Mouse (Mus musculus) hindbrain, embryonic 11.5 days (tissue): Measurements from ENCODE around the gene Micu2. TPM values are rescaled to one million over a fixed set of nuclear protein-coding genes. Genes with fewer than 3 reads are reported as not detected.

ENCODE experiments used
- ATAC-seq: fragments of 200-750 bp; cut with Nextera tagmentation; 2 replicates; pipeline ENCODE4 v1.8.0; 2017; ENCODE audit warnings: mild to moderate bottlenecking, moderate TSS enrichment, moderate library complexity; ENCODE audit not compliant: low FRiP score
- DNase-seq: peaks from one replicate; pipeline ENCODE4 v3.0.0-alpha.2; 2015; ENCODE audit warnings: low spot score
- H3K27ac ChIP-seq: fragments of 300-500 bp; sonication (generic); 2 replicates; pipeline ENCODE4 v1.5.1; 2014; ENCODE audit warnings: mild to moderate bottlenecking, low read depth, low read length
- H3K27me3 ChIP-seq: fragments of 300-500 bp; sonication (generic); 2 replicates; pipeline ENCODE4 v1.6.1; 2014; ENCODE audit warnings: mild to moderate bottlenecking, low read length, moderate library complexity, mixed read lengths; ENCODE audit not compliant: control insufficient read depth, insufficient read depth
- H3K36me3 ChIP-seq: fragments of 300-500 bp; sonication (generic); 2 replicates; pipeline ENCODE4 v1.6.1; 2014; ENCODE audit warnings: mild to moderate bottlenecking, low read length, moderate library complexity, mixed read lengths; ENCODE audit not compliant: control insufficient read depth, insufficient read depth
- H3K4me1 ChIP-seq: fragments of 300-500 bp; sonication (generic); replicated peaks from 2 replicates; pipeline ENCODE4 v1.6.1; 2014; ENCODE audit warnings: low read length, mixed read lengths; ENCODE audit not compliant: control insufficient read depth, insufficient read depth
- H3K4me2 ChIP-seq: fragments of 300-500 bp; sonication (generic); replicated peaks from 2 replicates; pipeline ENCODE4 v1.6.1; 2014; ENCODE audit warnings: mild to moderate bottlenecking, low read depth, low read length
- H3K4me3 ChIP-seq: fragments of 300-500 bp; sonication (generic); 2 replicates; pipeline ENCODE4 v1.5.1; 2014; ENCODE audit warnings: low read depth, low read length
- H3K9ac ChIP-seq: fragments of 300-500 bp; sonication (generic); 2 replicates; pipeline ENCODE4 v1.6.1; 2014; ENCODE audit warnings: low read depth, low read length
- H3K9me3 ChIP-seq: fragments of 300-500 bp; sonication (generic); 2 replicates; pipeline ENCODE4 v1.6.1; 2016; ENCODE audit warnings: low read length; ENCODE audit not compliant: control insufficient read depth
- WGBS: fragments of 180-500 bp; shearing (Covaris S2); extraction: QIAGEN DNeasy Blood & Tissue Kit; methylation state at CpG from one replicate; pipeline ENCODE4 v1.1.7; 2014; 5-methylcytosine and 5-hydroxymethylcytosine counted together
- polyA plus RNA-seq: library from polyadenylated mRNA; unstranded; fragments of >200 nt; fragmentation: Nextera tagmentation; extraction: Ambion mirVana; gene quantifications from 2 replicates; pipeline ENCODE4 v1.2.1, GENCODE M21; 2014

The Micu2 gene
- 45.1 and 56.9 TPM in 2 replicates for polyA plus RNA-seq

- H3K4me1 ChIP-seq: no peaks in the 10 kb centered on the region; the same call in 1 of the 2 replicates
- H3K9ac ChIP-seq: peak within 1 kb of the TSS; percentile 87
- peak; percentile 98 for ATAC-seq
- H3K27me3 ChIP-seq: no peaks in the 10 kb centered on the region
- H3K4me2 ChIP-seq: peak within 1 kb of the TSS; percentile 60
- no peaks in the 10 kb centered on the region for H3K36me3 ChIP-seq
- H3K27ac ChIP-seq: peak within 1 kb of the TSS; percentile 64
- 3% methylated on average over 74 of the region's 76 CpGs for WGBS
- DNase-seq: peak; percentile 94
- no peaks in the 10 kb centered on the region for H3K9me3 ChIP-seq
- peak within 1 kb of the TSS; percentile 81 for H3K4me3 ChIP-seq
These were observed at the start of gene Micu2 for GRCm38 (mm10) chr14:57998526-57999401. Micu2 (minus strand) TSS chr14:57999262.

- Histone ChIP-seq H3K4me1 (no peaks in the 10 kb centered on the region), H3K9ac (no peak overlapping the region), H3K4me3 (no peak overlapping the region), H3K9me3 (no peaks in the 10 kb centered on the region), H3K36me3 (no peaks in the 10 kb centered on the region), H3K4me2 (no peak overlapping the region), H3K27me3 (no peaks in the 10 kb centered on the region), H3K27ac (no peak overlapping the region)
- no peak for ATAC-seq
- 86% methylated on average over 4 of the region's 4 CpGs for WGBS
- DNase-seq: no peak
These were observed 47.7 kb upstream of the Micu2 start for GRCm38 (mm10) chr14:58046639-58047284.

GRCm38 (mm10) chr14:58036174-58036573 is 37.1 kb upstream of the Micu2 start:
- Histone ChIP-seq H3K27ac (no peak overlapping the region), H3K36me3 (no peaks in the 10 kb centered on the region), H3K4me2 (no peak overlapping the region), H3K9ac (no peak overlapping the region), H3K4me1 (no peaks in the 10 kb centered on the region), H3K9me3 (no peaks in the 10 kb centered on the region), H3K27me3 (no peaks in the 10 kb centered on the region), H3K4me3 (no peak overlapping the region)
- ATAC-seq (no peak), DNase-seq (peak; percentile 5)
- WGBS: 29% methylated on average over 6 of the region's 6 CpGs

GRCm38 (mm10) chr14:58034567-58034966 is 35.5 kb upstream of the Micu2 start:
- WGBS: 12% methylated on average over 8 of the region's 8 CpGs

GRCm38 (mm10) chr14:58018869-58019268 is 19.8 kb upstream of the Micu2 start:
- ATAC-seq (no peak), DNase-seq (peak; percentile 14)
- Histone ChIP-seq H3K4me3 (no peak overlapping the region), H3K36me3 (no peaks in the 10 kb centered on the region), H3K9ac (no peak overlapping the region), H3K9me3 (no peaks in the 10 kb centered on the region; the same call in 1 of the 2 replicates), H3K27ac (no peak overlapping the region), H3K27me3 (no peaks in the 10 kb centered on the region), H3K4me1 (no peaks in the 10 kb centered on the region), H3K4me2 (no peak overlapping the region)
- 39% methylated on average over 2 of the region's 2 CpGs for WGBS

More at GRCm38 (mm10) chr14:58034567-58034966, 35.5 kb upstream of the Micu2 start:
- no peaks in the 10 kb centered on the region for H3K36me3 ChIP-seq
- DNase-seq (peak; percentile 77), ATAC-seq (no peak)
- no peak overlapping the region for H3K27ac ChIP-seq
- no peaks in the 10 kb centered on the region for H3K27me3 ChIP-seq
- no peak overlapping the region for H3K4me3 ChIP-seq
- H3K4me2 ChIP-seq: no peak overlapping the region
- no peaks in the 10 kb centered on the region for H3K9me3 ChIP-seq
- H3K4me1 ChIP-seq: no peaks in the 10 kb centered on the region
- no peak overlapping the region for H3K9ac ChIP-seq

- no peak overlapping the region for H3K9ac ChIP-seq
- DNase-seq: no peak
- 66% methylated on average over 6 of the region's 6 CpGs for WGBS
These were observed 4.8 kb upstream of the Micu2 start for GRCm38 (mm10) chr14:58003852-58004251.

GRCm38 (mm10) chr14:58002161-58002560 is 3.1 kb upstream of the Micu2 start:
- WGBS: 93% methylated on average over 1 of the region's 1 CpGs
- DNase-seq (no peak), ATAC-seq (no peak)
- Histone ChIP-seq H3K4me1 (no peaks in the 10 kb centered on the region; the same call in 1 of the 2 replicates), H3K9ac (no peak overlapping the region), H3K36me3 (no peaks in the 10 kb centered on the region), H3K27me3 (no peaks in the 10 kb centered on the region), H3K4me3 (no peak overlapping the region), H3K4me2 (no peak overlapping the region), H3K9me3 (no peaks in the 10 kb centered on the region), H3K27ac (no peak overlapping the region)

More at GRCm38 (mm10) chr14:58003852-58004251, 4.8 kb upstream of the Micu2 start:
- no peaks in the 10 kb centered on the region for H3K27me3 ChIP-seq
- ATAC-seq: no peak
- H3K27ac ChIP-seq: no peak overlapping the region
- H3K4me2 ChIP-seq: no peak overlapping the region
- no peaks in the 10 kb centered on the region for H3K36me3 ChIP-seq
- no peak overlapping the region for H3K4me3 ChIP-seq
- no peaks in the 10 kb centered on the region for H3K9me3 ChIP-seq
- no peaks in the 10 kb centered on the region; the same call in 1 of the 2 replicates for H3K4me1 ChIP-seq

- no peak for ATAC-seq
- H3K27me3 ChIP-seq: no peaks in the 10 kb centered on the region
- H3K9me3 ChIP-seq: no peaks in the 10 kb centered on the region
- H3K9ac ChIP-seq: peak overlapping the region; percentile 87
- H3K4me1 ChIP-seq: no peaks in the 10 kb centered on the region; the same call in 1 of the 2 replicates
- no peak for DNase-seq
- peak overlapping the region; percentile 64; the same call in 1 of the 2 replicates for H3K27ac ChIP-seq
- no peaks in the 10 kb centered on the region for H3K36me3 ChIP-seq
- WGBS: 34% methylated on average over 5 of the region's 5 CpGs
- H3K4me2 ChIP-seq: peak overlapping the region; percentile 60
- peak overlapping the region; percentile 81 for H3K4me3 ChIP-seq
These were observed 306 bp upstream of the Micu2 start for GRCm38 (mm10) chr14:57999402-57999734.
